Mouse (Mus musculus) megakaryocyte, embryonic 14.5 days (primary cell): ENCODE measurements around the gene Sh3rf1.
"Not testable (repeated sequence)": the region's sequence is repeated elsewhere in the genome, so short reads cannot be mapped to it uniquely, and the experiment has no call there.

Source experiments
- FLI1 ChIP-seq: IDR thresholded peaks from 2 replicates; pipeline ENCODE4 v1.6.1; 2012; ENCODE audit warnings: low read length, inconsistent platforms, mixed read lengths
- GATA1 ChIP-seq: IDR thresholded peaks from 3 replicates; pipeline ENCODE4 v1.6.1; 2012; ENCODE audit warnings: mixed read lengths, low read length, inconsistent platforms, borderline replicate concordance

GRCm38 (mm10) chr8:61409712-61410111 is 186.0 kb downstream of the Sh3rf1 start:
- TF ChIP-seq GATA1, FLI1: not testable (repeated sequence)
